Mouse (Mus musculus) stomach, embryonic 15.5 days (tissue): ENCODE measurements around the gene Stk39. TPM values are rescaled to one million over a fixed set of nuclear protein-coding genes. Genes with fewer than 3 reads are reported as not detected.

Source experiments
- ATAC-seq: fragments of 200-750 bp; cut with Nextera tagmentation; 2 replicates; pipeline ENCODE4 v1.8.0; 2017; ENCODE audit warnings: low read depth, moderate number of reproducible peaks, moderate TSS enrichment; ENCODE audit not compliant: insufficient read depth, low FRiP score
- H3K27ac ChIP-seq: fragments of 300-500 bp; sonication (generic); 2 replicates; pipeline ENCODE4 v1.5.1; 2015; ENCODE audit warnings: mild to moderate bottlenecking, inconsistent platforms
- H3K27me3 ChIP-seq: fragments of 300-500 bp; sonication (generic); replicated peaks from 2 replicates; pipeline ENCODE4 v1.6.1; 2015; ENCODE audit warnings: inconsistent platforms
- H3K36me3 ChIP-seq: fragments of 300-500 bp; sonication (generic); 2 replicates; pipeline ENCODE4 v1.6.1; 2015; ENCODE audit warnings: inconsistent platforms
- H3K4me1 ChIP-seq: fragments of 300-500 bp; sonication (generic); 2 replicates; pipeline ENCODE4 v1.6.1; 2015; ENCODE audit warnings: inconsistent platforms
- H3K4me2 ChIP-seq: fragments of 300-500 bp; sonication (generic); 2 replicates; pipeline ENCODE4 v1.6.1; 2015; ENCODE audit warnings: mild to moderate bottlenecking, inconsistent platforms
- H3K4me3 ChIP-seq: fragments of 300-500 bp; sonication (generic); replicated peaks from 2 replicates; pipeline ENCODE4 v1.5.1; 2015; ENCODE audit warnings: inconsistent platforms
- H3K9ac ChIP-seq: fragments of 300-500 bp; sonication (generic); 2 replicates; pipeline ENCODE4 v1.6.1; 2015; ENCODE audit warnings: inconsistent platforms
- H3K9me3 ChIP-seq: fragments of 300-500 bp; sonication (generic); 2 replicates; pipeline ENCODE4 v1.6.1; 2016; ENCODE audit warnings: inconsistent platforms
- WGBS: fragments of 180-500 bp; shearing (Covaris S2); methylation state at CpG from one replicate; pipeline ENCODE4 v1.1.7; 2015; 5-methylcytosine and 5-hydroxymethylcytosine counted together
- polyA plus RNA-seq: library from polyadenylated mRNA; unstranded; fragments of >200 nt; fragmentation: Nextera tagmentation; extraction: Ambion mirVana; gene quantifications from 2 replicates; pipeline ENCODE4 v1.2.1, GENCODE M21; 2015

Gene Stk39
- polyA plus RNA-seq, 1 experiment from 2014 or later: 21.7 TPM

GRCm38 (mm10) chr2:68371912-68372311 is 100.2 kb downstream of the Stk39 start:
- H3K9me3 ChIP-seq: no peaks in the 10 kb centered on the region
- no peaks in the 10 kb centered on the region for H3K36me3 ChIP-seq
- no peak overlapping the region for H3K4me3 ChIP-seq
- no peak for ATAC-seq
- no peak overlapping the region for H3K4me2 ChIP-seq
- H3K4me1 ChIP-seq: no peaks in the 10 kb centered on the region
- H3K9ac ChIP-seq: no peak overlapping the region
- no peaks in the 10 kb centered on the region for H3K27me3 ChIP-seq
- no peak overlapping the region for H3K27ac ChIP-seq
- 70% methylated on average over 6 of the region's 6 CpGs for WGBS

- H3K27ac ChIP-seq: no peak overlapping the region
- H3K9me3 ChIP-seq: no peaks in the 10 kb centered on the region
- no peaks in the 10 kb centered on the region; the same call in 1 of the 2 replicates for H3K4me1 ChIP-seq
- H3K27me3 ChIP-seq: no peaks in the 10 kb centered on the region
- H3K9ac ChIP-seq: no peak overlapping the region
- H3K4me3 ChIP-seq: no peak overlapping the region
- no peaks in the 10 kb centered on the region for H3K36me3 ChIP-seq
- WGBS: 88% methylated on average over 5 of the region's 5 CpGs
- no peak overlapping the region for H3K4me2 ChIP-seq
- no peak for ATAC-seq
Measured at GRCm38 (mm10) chr2:68370326-68370725, 101.7 kb downstream of the Stk39 start.

DNA sequence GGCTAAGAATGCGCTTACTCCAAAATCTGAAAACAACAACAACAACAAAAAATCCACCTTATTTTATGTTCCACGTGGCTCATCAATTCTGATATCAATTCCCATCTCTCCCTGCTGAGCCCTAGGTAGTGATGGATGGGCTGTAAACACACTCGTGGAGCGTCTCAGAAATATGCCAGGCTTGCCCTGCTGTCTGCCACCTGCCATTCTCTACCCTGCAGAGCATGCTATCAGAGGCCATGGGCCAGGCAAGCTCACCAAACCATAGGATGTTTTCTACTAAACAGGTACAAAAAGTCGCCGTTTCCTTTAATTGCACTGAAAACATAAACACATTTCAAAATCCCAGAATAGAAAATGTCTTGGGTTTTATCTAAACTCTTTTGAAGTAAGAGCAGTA is 103.0 kb downstream of the Stk39 start:
- H3K36me3 ChIP-seq: no peaks in the 10 kb centered on the region
- H3K4me2 ChIP-seq: no peak overlapping the region
- H3K4me3 ChIP-seq: no peak overlapping the region
- H3K4me1 ChIP-seq: no peaks in the 10 kb centered on the region; the same call in 1 of the 2 replicates
- 78% methylated on average over 6 of the region's 6 CpGs for WGBS
- H3K9ac ChIP-seq: no peak overlapping the region
- no peak overlapping the region for H3K27ac ChIP-seq
- no peaks in the 10 kb centered on the region for H3K27me3 ChIP-seq
- no peaks in the 10 kb centered on the region for H3K9me3 ChIP-seq
- no peak for ATAC-seq

GRCm38 (mm10) chr2:68367944-68368343 is 104.1 kb downstream of the Stk39 start:
- Histone ChIP-seq H3K4me3 (no peak overlapping the region), H3K9me3 (no peaks in the 10 kb centered on the region), H3K4me2 (no peak overlapping the region), H3K4me1 (no peaks in the 10 kb centered on the region; the same call in 1 of the 2 replicates), H3K27ac (no peak overlapping the region), H3K36me3 (no peaks in the 10 kb centered on the region), H3K27me3 (no peaks in the 10 kb centered on the region), H3K9ac (no peak overlapping the region)
- WGBS: 58% methylated on average over 13 of the region's 13 CpGs
- no peak for ATAC-seq

- Histone ChIP-seq H3K27me3 (no peaks in the 10 kb centered on the region), H3K9me3 (no peaks in the 10 kb centered on the region), H3K36me3 (no peaks in the 10 kb centered on the region), H3K4me1 (no peaks in the 10 kb centered on the region; the same call in 1 of the 2 replicates), H3K27ac (no peak overlapping the region), H3K4me3 (no peak overlapping the region), H3K4me2 (no peak overlapping the region), H3K9ac (no peak overlapping the region)
- WGBS: 58% methylated on average over 5 of the region's 5 CpGs
- ATAC-seq: no peak
Measured at GRCm38 (mm10) chr2:68366897-68367193, 105.2 kb downstream of the Stk39 start.

- H3K4me1 ChIP-seq: no peaks in the 10 kb centered on the region; the same call in 1 of the 2 replicates
- peak overlapping the region; percentile 35 for H3K4me2 ChIP-seq
- H3K9me3 ChIP-seq: no peaks in the 10 kb centered on the region
- H3K36me3 ChIP-seq: no peaks in the 10 kb centered on the region
- H3K27ac ChIP-seq: peak overlapping the region; percentile 49; the same call in 1 of the 2 replicates
- H3K4me3 ChIP-seq: no peak overlapping the region
- no peaks in the 10 kb centered on the region for H3K27me3 ChIP-seq
- no peak for ATAC-seq
- H3K9ac ChIP-seq: no peak overlapping the region
- 28% methylated on average over 18 of the region's 18 CpGs for WGBS
Measured at GRCm38 (mm10) chr2:68366091-68366896, 105.8 kb downstream of the Stk39 start.

DNA sequence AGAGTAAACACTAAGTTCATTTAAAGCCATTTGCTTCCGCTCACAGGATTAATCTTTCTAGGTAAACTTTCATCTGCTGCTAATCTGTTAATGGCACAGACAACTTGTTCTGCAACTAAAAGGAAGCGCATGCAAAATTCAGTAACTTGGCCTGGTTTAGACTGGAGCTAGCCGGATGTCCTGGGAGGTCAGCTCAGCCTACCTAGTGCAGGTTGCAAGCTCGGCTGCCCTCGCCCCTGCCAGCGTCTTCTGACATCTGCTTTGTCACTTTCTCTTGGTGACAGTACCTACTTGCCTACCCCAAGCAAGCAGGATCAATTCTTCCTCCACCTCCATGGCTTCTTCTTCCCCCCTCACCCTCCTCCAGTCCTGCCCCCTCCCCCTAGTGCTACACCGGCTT is 106.6 kb downstream of the Stk39 start:
- H3K4me1 ChIP-seq: no peaks in the 10 kb centered on the region; the same call in 1 of the 2 replicates
- no peak overlapping the region for H3K4me2 ChIP-seq
- H3K9ac ChIP-seq: no peak overlapping the region
- no peaks in the 10 kb centered on the region for H3K9me3 ChIP-seq
- peak; percentile 23; the same call in 1 of the 2 replicates for ATAC-seq
- H3K4me3 ChIP-seq: no peak overlapping the region
- WGBS: 45% methylated on average over 7 of the region's 7 CpGs
- H3K36me3 ChIP-seq: no peaks in the 10 kb centered on the region
- H3K27ac ChIP-seq: peak overlapping the region; percentile 40; the same call in 1 of the 2 replicates
- H3K27me3 ChIP-seq: no peaks in the 10 kb centered on the region

DNA sequence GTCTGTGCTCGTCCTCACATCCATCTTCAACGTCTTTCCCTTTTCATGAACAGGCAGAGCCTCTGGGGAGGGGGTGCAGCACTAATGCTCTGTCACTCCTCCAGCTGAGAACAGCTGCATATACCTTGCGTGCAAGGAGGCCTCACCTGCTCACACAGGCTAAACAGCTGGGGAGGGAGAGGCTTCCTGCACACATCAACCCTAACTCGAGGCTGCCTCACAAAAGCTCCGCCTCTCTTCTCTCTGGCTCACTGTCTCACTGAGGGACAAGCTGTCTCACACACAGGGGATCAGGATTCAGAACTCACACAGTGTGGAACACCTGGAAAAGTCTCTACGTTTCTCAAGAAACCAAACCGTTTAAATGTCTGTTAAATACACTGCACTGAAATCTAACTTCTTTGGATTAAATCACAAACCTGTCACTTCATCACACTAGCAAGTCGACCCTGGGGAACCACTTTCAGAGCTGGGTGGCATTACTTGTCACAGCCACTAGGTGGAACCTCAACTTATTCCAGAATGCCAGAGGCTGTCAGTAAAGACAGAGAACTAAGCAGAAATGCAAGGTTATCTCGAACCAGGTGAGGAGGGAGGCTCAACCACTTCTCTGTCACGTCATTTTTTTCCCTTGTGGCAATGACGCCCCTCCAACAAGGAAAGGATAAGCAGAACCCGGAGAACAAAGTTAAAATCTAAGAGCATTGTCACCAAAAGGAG is 107.7 kb downstream of the Stk39 start:
- no peak overlapping the region for H3K4me3 ChIP-seq

GRCm38 (mm10) chr2:68363159-68363558 is 108.9 kb downstream of the Stk39 start:
- 79% methylated on average over 4 of the region's 4 CpGs for WGBS
- no peak overlapping the region for H3K4me2 ChIP-seq
- no peak for ATAC-seq
- H3K4me1 ChIP-seq: no peaks in the 10 kb centered on the region; the same call in 1 of the 2 replicates
- no peaks in the 10 kb centered on the region for H3K27me3 ChIP-seq
- no peak overlapping the region for H3K27ac ChIP-seq
- H3K9ac ChIP-seq: no peak overlapping the region
- H3K4me3 ChIP-seq: no peak overlapping the region
- H3K9me3 ChIP-seq: no peaks in the 10 kb centered on the region
- H3K36me3 ChIP-seq: no peaks in the 10 kb centered on the region

More for the DNA sequence above, 107.7 kb downstream of the Stk39 start:
- 25% methylated on average over 12 of the region's 12 CpGs for WGBS
- Histone ChIP-seq H3K36me3 (no peaks in the 10 kb centered on the region), H3K27me3 (no peaks in the 10 kb centered on the region), H3K9ac (no peak overlapping the region), H3K4me1 (no peaks in the 10 kb centered on the region; the same call in 1 of the 2 replicates), H3K9me3 (no peaks in the 10 kb centered on the region), H3K4me2 (no peak overlapping the region), H3K27ac (no peak overlapping the region)
- no peak for ATAC-seq

DNA sequence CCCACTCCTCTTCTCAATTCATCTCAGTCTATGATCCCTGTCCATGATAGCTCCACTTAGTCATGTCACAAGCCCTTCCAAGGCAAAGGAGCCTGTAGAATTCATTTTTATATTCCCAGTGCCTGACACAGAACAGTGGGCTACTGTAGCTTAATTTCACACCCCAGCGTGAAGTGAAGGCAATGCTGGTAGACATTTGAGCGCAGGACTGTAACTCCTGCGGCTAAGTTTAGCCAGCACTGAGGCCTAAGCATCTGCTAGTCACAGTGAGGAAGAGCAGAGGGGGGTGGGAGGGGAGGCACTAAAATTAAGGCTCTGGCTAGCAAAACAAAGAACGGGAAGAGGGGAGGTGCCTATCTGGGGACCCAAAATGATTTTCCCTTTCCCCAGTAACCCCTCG is 110.4 kb downstream of the Stk39 start:
- Histone ChIP-seq H3K36me3 (no peaks in the 10 kb centered on the region), H3K27ac (no peak overlapping the region), H3K9me3 (no peaks in the 10 kb centered on the region), H3K4me2 (no peak overlapping the region), H3K27me3 (no peaks in the 10 kb centered on the region), H3K4me1 (no peaks in the 10 kb centered on the region; the same call in 1 of the 2 replicates), H3K9ac (no peak overlapping the region), H3K4me3 (no peak overlapping the region)
- WGBS: 62% methylated on average over 5 of the region's 5 CpGs
- no peak for ATAC-seq

DNA sequence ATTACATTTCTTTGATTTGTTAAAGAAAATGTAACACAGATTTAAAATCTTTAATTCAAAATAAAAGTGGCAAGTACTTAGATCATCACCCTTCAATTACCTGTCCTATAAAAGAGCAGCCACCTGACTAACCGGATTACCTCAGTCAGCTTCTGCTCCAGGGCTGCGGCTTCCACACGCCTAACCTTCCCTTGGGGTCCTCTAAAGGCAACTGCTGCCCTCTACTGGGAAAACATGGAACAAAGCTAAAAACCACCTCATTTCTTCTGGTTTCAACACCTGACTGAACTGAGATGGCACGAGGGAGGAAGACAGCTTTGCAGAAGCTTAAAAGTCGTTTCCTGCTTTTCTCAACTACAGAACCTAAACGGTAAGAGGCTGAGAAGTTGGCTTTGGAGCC is 121.4 kb downstream of the Stk39 start:
- WGBS: 9% methylated on average over 6 of the region's 6 CpGs
- Histone ChIP-seq H3K36me3 (no peaks in the 10 kb centered on the region; the same call in 1 of the 2 replicates), H3K4me3 (no peak overlapping the region), H3K4me2 (no peak overlapping the region), H3K4me1 (no peaks in the 10 kb centered on the region), H3K9me3 (no peaks in the 10 kb centered on the region), H3K27me3 (no peaks in the 10 kb centered on the region), H3K27ac (no peak overlapping the region), H3K9ac (no peak overlapping the region)
- ATAC-seq: no peak
